Mouse (Mus musculus) embryonic facial prominence, embryonic 14.5 days (tissue): ENCODE data around the gene Btaf1. TPM values are rescaled to one million over a fixed set of nuclear protein-coding genes. Genes with fewer than 3 reads are reported as not detected.
A peak's percentile ranks its signal among the peaks of the same experiment; 100 is the strongest.

ENCODE experiments used
- ATAC-seq: fragments of 200-750 bp; cut with Nextera tagmentation; 2 replicates; pipeline ENCODE4 v1.8.0; 2017; ENCODE audit warnings: low read depth, moderate number of reproducible peaks, moderate TSS enrichment
- DNase-seq: peaks from one replicate; pipeline ENCODE4 v3.0.0-alpha.2; 2015; ENCODE audit warnings: low spot score
- H3K27ac ChIP-seq: fragments of 300-500 bp; sonication (generic); replicated peaks from 2 replicates; pipeline ENCODE4 v1.5.1; 2014; ENCODE audit warnings: low read depth, mild to moderate bottlenecking, low read length, moderate library complexity
- H3K27me3 ChIP-seq: fragments of 300-500 bp; sonication (generic); replicated peaks from 2 replicates; pipeline ENCODE4 v1.6.1; 2014; ENCODE audit warnings: low read length; ENCODE audit not compliant: control insufficient read depth, insufficient read depth
- H3K36me3 ChIP-seq: fragments of 300-500 bp; sonication (generic); 2 replicates; pipeline ENCODE4 v1.6.1; 2014; ENCODE audit warnings: low read length, mixed read lengths; ENCODE audit not compliant: control insufficient read depth, insufficient read depth
- H3K4me1 ChIP-seq: fragments of 300-500 bp; sonication (generic); 2 replicates; pipeline ENCODE4 v1.6.1; 2014; ENCODE audit warnings: antibody characterized with exemption, low read length; ENCODE audit not compliant: control insufficient read depth, insufficient read depth
- H3K4me2 ChIP-seq: fragments of 300-500 bp; sonication (generic); 2 replicates; pipeline ENCODE4 v1.6.1; 2014; ENCODE audit warnings: low read depth, mild to moderate bottlenecking, low read length, moderate library complexity, mixed read lengths
- H3K4me3 ChIP-seq: fragments of 300-500 bp; sonication (generic); 2 replicates; pipeline ENCODE4 v1.5.1; 2014; ENCODE audit warnings: low read depth, mild to moderate bottlenecking, low read length
- H3K9ac ChIP-seq: fragments of 300-500 bp; sonication (generic); 2 replicates; pipeline ENCODE4 v1.6.1; 2014; ENCODE audit warnings: low read depth, mild to moderate bottlenecking, low read length, moderate library complexity, mixed read lengths
- H3K9me3 ChIP-seq: fragments of 300-500 bp; sonication (generic); 2 replicates; pipeline ENCODE4 v1.6.1; 2016; ENCODE audit warnings: low read length; ENCODE audit not compliant: control insufficient read depth
- WGBS: fragments of 180-500 bp; shearing (Covaris S2); extraction: QIAGEN DNeasy Blood & Tissue Kit; methylation state at CpG from one replicate; pipeline ENCODE4 v1.1.7; 2014; 5-methylcytosine and 5-hydroxymethylcytosine counted together
- polyA plus RNA-seq: library from polyadenylated mRNA; unstranded; fragments of >200 nt; fragmentation: Nextera tagmentation; extraction: Ambion mirVana; gene quantifications from 2 replicates; pipeline ENCODE4 v1.2.1, GENCODE M21; 2014

Gene Btaf1
- polyA plus RNA-seq, 1 experiment from 2014 or later = 12.5 TPM

GRCm38 (mm10) chr19:37004557-37004956 lies 78.7 kb downstream of the Btaf1 start:
- Histone ChIP-seq H3K36me3 (peaks cover 87% of the 10 kb centered on the region), H3K9ac (no peak overlapping the region), H3K27me3 (no peaks in the 10 kb centered on the region), H3K9me3 (no peaks in the 10 kb centered on the region), H3K4me1 (no peaks in the 10 kb centered on the region), H3K4me3 (no peak overlapping the region), H3K27ac (no peak overlapping the region), H3K4me2 (no peak overlapping the region)
- DNase-seq (no peak), ATAC-seq (no peak)
- 91% methylated on average over 5 of the region's 5 CpGs for WGBS

DNA sequence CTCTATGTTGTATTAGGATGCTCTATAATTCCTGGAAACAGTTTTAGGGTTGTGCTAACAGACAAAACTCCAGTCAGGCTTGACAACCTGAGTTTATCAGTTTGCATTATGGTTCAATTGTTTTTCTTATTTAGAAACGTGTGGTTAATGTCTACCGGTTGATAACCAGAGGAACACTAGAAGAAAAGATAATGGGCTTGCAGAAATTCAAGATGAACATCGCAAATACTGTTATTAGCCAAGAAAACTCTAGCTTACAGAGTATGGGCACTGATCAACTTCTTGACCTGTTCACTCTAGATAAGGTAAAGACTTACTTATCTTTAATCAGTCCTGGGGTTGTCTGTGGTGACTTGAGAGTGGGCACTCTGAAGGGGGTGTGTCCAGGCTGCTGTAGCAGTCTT lies 84.0 kb downstream of the Btaf1 start:
- WGBS = 90% methylated on average over 3 of the region's 3 CpGs

DNA sequence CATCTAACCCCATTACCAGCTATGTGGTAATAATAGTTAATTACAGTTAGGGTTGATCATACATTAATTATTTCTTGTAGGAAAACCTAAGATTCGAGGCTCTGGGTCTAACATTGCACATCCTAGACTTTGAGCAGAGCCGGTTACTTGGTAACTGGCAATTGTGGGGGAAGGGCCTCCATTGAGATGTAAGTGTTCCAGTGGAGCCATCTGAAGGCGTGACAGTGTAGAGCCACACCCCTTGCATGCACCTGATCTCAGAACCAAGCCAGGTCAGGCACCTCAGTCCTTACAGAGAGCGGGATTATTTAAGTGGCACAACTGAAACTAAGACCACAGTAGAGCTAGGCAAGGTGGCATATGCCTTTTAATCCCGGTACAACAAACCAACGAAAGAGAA lies 87.6 kb downstream of the Btaf1 start:
- H3K9ac ChIP-seq = no peak overlapping the region
- no peak overlapping the region for H3K4me3 ChIP-seq
- 95% methylated on average over 6 of the region's 6 CpGs for WGBS
- H3K9me3 ChIP-seq = peaks cover 12% of the 10 kb centered on the region
- no peak for ATAC-seq
- no peak overlapping the region for H3K4me2 ChIP-seq
- no peak for DNase-seq
- no peaks in the 10 kb centered on the region for H3K27me3 ChIP-seq
- no peak overlapping the region for H3K27ac ChIP-seq
- H3K36me3 ChIP-seq = peaks cover 60% of the 10 kb centered on the region
- no peaks in the 10 kb centered on the region for H3K4me1 ChIP-seq

More for the DNA sequence above, 84.0 kb downstream of the Btaf1 start:
- no peak overlapping the region for H3K4me3 ChIP-seq
- no peaks in the 10 kb centered on the region for H3K27me3 ChIP-seq
- peaks cover 88% of the 10 kb centered on the region for H3K36me3 ChIP-seq
- DNase-seq = no peak
- no peak overlapping the region for H3K27ac ChIP-seq
- no peak overlapping the region for H3K4me2 ChIP-seq
- H3K9me3 ChIP-seq = no peaks in the 10 kb centered on the region
- ATAC-seq = no peak
- no peak overlapping the region for H3K9ac ChIP-seq
- no peaks in the 10 kb centered on the region for H3K4me1 ChIP-seq

- Histone ChIP-seq H3K9ac (no peak overlapping the region), H3K27ac (no peak overlapping the region), H3K27me3 (no peaks in the 10 kb centered on the region), H3K4me3 (no peak overlapping the region), H3K9me3 (peaks cover 12% of the 10 kb centered on the region), H3K36me3 (peaks cover 51% of the 10 kb centered on the region), H3K4me1 (no peaks in the 10 kb centered on the region), H3K4me2 (no peak overlapping the region)
- 81% methylated on average over 8 of the region's 8 CpGs for WGBS
- DNase-seq = no peak
- no peak for ATAC-seq
Measured at GRCm38 (mm10) chr19:37014173-37014939, 88.5 kb downstream of the Btaf1 start.

DNA sequence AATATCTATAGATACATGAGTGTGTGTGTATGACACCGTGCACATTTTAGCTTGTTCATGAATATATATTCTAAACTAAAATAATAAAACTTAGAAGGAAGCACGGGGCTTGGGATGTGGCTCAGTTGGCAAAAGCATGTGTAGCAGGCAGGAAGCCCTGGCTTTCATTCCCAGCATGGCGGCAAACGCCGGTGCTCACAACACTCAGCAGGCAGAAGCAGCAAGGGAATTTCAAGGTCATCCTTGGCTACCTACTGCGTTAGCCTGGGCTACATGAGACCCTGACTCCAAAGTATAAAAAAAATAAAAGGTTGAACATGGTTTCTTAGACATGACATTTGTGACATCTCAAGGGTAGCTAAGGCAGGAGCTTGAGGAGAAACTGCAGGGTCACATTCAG lies 91.0 kb downstream of the Btaf1 start:
- Histone ChIP-seq H3K4me1 (no peaks in the 10 kb centered on the region), H3K4me3 (no peak overlapping the region), H3K9me3 (peaks cover 12% of the 10 kb centered on the region), H3K9ac (no peak overlapping the region), H3K4me2 (no peak overlapping the region), H3K27me3 (no peaks in the 10 kb centered on the region), H3K36me3 (peaks cover 26% of the 10 kb centered on the region), H3K27ac (no peak overlapping the region)
- DNase-seq (no peak), ATAC-seq (no peak)
- 95% methylated on average over 6 of the region's 6 CpGs for WGBS

DNA sequence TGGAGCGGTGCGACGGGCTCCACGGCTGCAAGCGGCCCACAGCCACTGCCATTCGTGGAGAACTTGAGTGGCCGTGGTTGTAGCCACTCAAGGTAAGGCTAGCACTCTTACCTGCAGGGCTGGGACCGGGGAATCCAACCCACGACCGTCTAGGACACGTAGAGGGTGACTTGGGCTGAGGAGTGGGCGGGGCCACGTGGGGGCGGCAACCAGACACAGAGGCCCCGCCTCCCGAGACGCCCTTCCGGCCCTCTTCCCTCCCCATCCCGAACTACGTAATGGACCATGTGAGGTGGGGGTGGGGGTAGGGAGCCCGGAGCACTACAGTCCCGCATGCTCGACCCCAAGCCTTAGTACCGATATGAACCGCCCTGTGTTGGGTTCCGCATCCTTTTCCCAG lies 92.5 kb downstream of the Btaf1 start:
- H3K36me3 ChIP-seq = peaks cover 10% of the 10 kb centered on the region
- H3K9me3 ChIP-seq = peaks cover 12% of the 10 kb centered on the region
- H3K4me2 ChIP-seq = peak overlapping the region; percentile 51
- 4% methylated on average over 21 of the region's 26 CpGs for WGBS
- no peaks in the 10 kb centered on the region for H3K4me1 ChIP-seq
- H3K27me3 ChIP-seq = no peaks in the 10 kb centered on the region
- ATAC-seq (peak; percentile 93), DNase-seq (peak; percentile 87)
- H3K27ac ChIP-seq = no peak overlapping the region
- peak overlapping the region; percentile 36 for H3K4me3 ChIP-seq
- peak overlapping the region; percentile 41 for H3K9ac ChIP-seq

DNA sequence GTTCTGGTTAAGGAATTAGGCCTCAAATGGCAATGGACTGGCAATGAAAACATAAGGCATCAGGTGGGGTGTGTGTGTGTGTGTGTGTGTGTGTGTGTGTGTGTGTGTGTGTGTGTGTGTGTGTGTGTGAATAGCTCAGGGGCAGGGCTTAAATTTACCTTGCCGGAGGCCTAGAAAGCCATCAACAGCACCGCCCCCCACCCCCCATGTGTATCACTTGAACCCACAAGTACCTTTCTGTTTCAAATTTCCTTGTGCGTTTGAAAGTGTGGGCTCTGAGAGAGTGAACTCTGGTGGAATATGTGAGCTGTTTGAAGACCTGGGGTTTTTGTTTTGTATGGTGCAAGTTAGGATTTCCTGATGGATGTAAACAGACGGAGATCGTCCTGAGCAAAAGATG lies 93.1 kb downstream of the Btaf1 start:
- H3K4me2 ChIP-seq = peak overlapping the region; percentile 51
- H3K4me3 ChIP-seq = peak overlapping the region; percentile 36
- H3K36me3 ChIP-seq = peaks cover 5% of the 10 kb centered on the region; the same call in 1 of the 2 replicates
- no peak overlapping the region for H3K27ac ChIP-seq
- peaks cover 12% of the 10 kb centered on the region for H3K9me3 ChIP-seq
- no peaks in the 10 kb centered on the region for H3K27me3 ChIP-seq
- H3K9ac ChIP-seq = peak overlapping the region; percentile 41
- no peaks in the 10 kb centered on the region for H3K4me1 ChIP-seq
- DNase-seq (no peak), ATAC-seq (0 out of 2 replicates have a peak, but pooled peaks have one; percentile 8)
- WGBS = 56% methylated on average over 5 of the region's 5 CpGs

GRCm38 (mm10) chr19:37020531-37020930 lies 94.7 kb downstream of the Btaf1 start:
- Histone ChIP-seq H3K9me3 (peaks cover 11% of the 10 kb centered on the region), H3K4me2 (no peak overlapping the region), H3K9ac (no peak overlapping the region), H3K36me3 (no peaks in the 10 kb centered on the region), H3K4me1 (no peaks in the 10 kb centered on the region), H3K27me3 (no peaks in the 10 kb centered on the region), H3K4me3 (no peak overlapping the region), H3K27ac (no peak overlapping the region)
- 60% methylated on average over 1 of the region's 5 CpGs for WGBS
- no peak for DNase-seq
- ATAC-seq = no peak

GRCm38 (mm10) chr19:37020951-37021350 lies 95.1 kb downstream of the Btaf1 start:
- no peak for DNase-seq
- Histone ChIP-seq H3K4me2 (no peak overlapping the region), H3K36me3 (no peaks in the 10 kb centered on the region), H3K27me3 (no peaks in the 10 kb centered on the region), H3K9me3 (peaks cover 7% of the 10 kb centered on the region), H3K9ac (no peak overlapping the region), H3K4me1 (peaks cover 2% of the 10 kb centered on the region; the same call in 1 of the 2 replicates), H3K4me3 (no peak overlapping the region), H3K27ac (no peak overlapping the region)
- 84% methylated on average over 11 of the region's 11 CpGs for WGBS
- no peak for ATAC-seq
